Mouse (Mus musculus): ENCODE measurements at regions not wholly inside any gene's neighbourhood (a gene's known extent, or its start where the extent isn't known, plus 50 kb on each side); places are given as distances from the start of the nearest gene placed in this dataset.

GRCm38 (mm10) chr15:97462587-97462986, 215.5 kb upstream of the Amigo2 start:
- H3K4me1 ChIP-seq (replicated peaks; ENCODE audit: control insufficient read depth, insufficient read depth, low read length): no peaks in the 10 kb centered on the region
- no peak for DNase-seq (ENCODE audit: low spot score)
- no peak overlapping the region for H3K4me2 ChIP-seq (replicated peaks; ENCODE audit: low read depth, low read length)
- no peaks in the 10 kb centered on the region for H3K9me3 ChIP-seq (ENCODE audit: control insufficient read depth, low read length)
- H3K4me3 ChIP-seq (ENCODE audit: low read depth, low read length): no peak overlapping the region
- WGBS: 89% methylated on average over 2 of the region's 2 CpGs
- H3K36me3 ChIP-seq (ENCODE audit: control insufficient read depth, insufficient read depth, low read length): no peaks in the 10 kb centered on the region
- no peak overlapping the region for H3K9ac ChIP-seq (ENCODE audit: low read depth, low read length)
- ATAC-seq (ENCODE audit: low FRiP score): no peak
- H3K27me3 ChIP-seq (ENCODE audit: control insufficient read depth, insufficient read depth, low read length): no peaks in the 10 kb centered on the region
- no peak overlapping the region for H3K27ac ChIP-seq (ENCODE audit: low read depth, low read length)

GRCm38 (mm10) chr15:97462006-97462405, 214.9 kb upstream of the Amigo2 start:
- Histone ChIP-seq H3K27me3 (ENCODE audit: control insufficient read depth, insufficient read depth, low read length) (no peaks in the 10 kb centered on the region), H3K9me3 (ENCODE audit: control insufficient read depth, low read length) (no peaks in the 10 kb centered on the region), H3K4me2 (replicated peaks; ENCODE audit: low read depth, low read length) (no peak overlapping the region), H3K4me3 (ENCODE audit: low read depth, low read length) (no peak overlapping the region), H3K27ac (ENCODE audit: low read depth, low read length) (no peak overlapping the region), H3K4me1 (replicated peaks; ENCODE audit: control insufficient read depth, insufficient read depth, low read length) (no peaks in the 10 kb centered on the region), H3K9ac (ENCODE audit: low read depth, low read length) (no peak overlapping the region), H3K36me3 (ENCODE audit: control insufficient read depth, insufficient read depth, low read length) (no peaks in the 10 kb centered on the region)
- no peak for ATAC-seq (ENCODE audit: low FRiP score)
- DNase-seq (ENCODE audit: low spot score): no peak
- WGBS: 93% methylated on average over 7 of the region's 7 CpGs

- H3K9me3 ChIP-seq (ENCODE audit: control insufficient read depth, low read length): no peaks in the 10 kb centered on the region
- ATAC-seq (ENCODE audit: low FRiP score) (no peak), DNase-seq (ENCODE audit: low spot score) (no peak)
- no peak overlapping the region for H3K4me2 ChIP-seq (replicated peaks; ENCODE audit: low read depth, low read length)
- no peaks in the 10 kb centered on the region for H3K4me1 ChIP-seq (replicated peaks; ENCODE audit: control insufficient read depth, insufficient read depth, low read length)
- H3K36me3 ChIP-seq (ENCODE audit: control insufficient read depth, insufficient read depth, low read length): no peaks in the 10 kb centered on the region
- H3K4me3 ChIP-seq (ENCODE audit: low read depth, low read length): no peak overlapping the region
- WGBS: 71% methylated on average over 7 of the region's 7 CpGs
- H3K9ac ChIP-seq (ENCODE audit: low read depth, low read length): no peak overlapping the region
- H3K27me3 ChIP-seq (ENCODE audit: control insufficient read depth, insufficient read depth, low read length): no peaks in the 10 kb centered on the region
- no peak overlapping the region for H3K27ac ChIP-seq (ENCODE audit: low read depth, low read length)
Measured at GRCm38 (mm10) chr15:97461060-97461459, 214.0 kb upstream of the Amigo2 start.

GRCm38 (mm10) chr15:97460360-97460719, 213.3 kb upstream of the Amigo2 start:
- WGBS: 91% methylated on average over 7 of the region's 7 CpGs
- Histone ChIP-seq H3K9ac (ENCODE audit: low read depth, low read length) (no peak overlapping the region), H3K27ac (ENCODE audit: low read depth, low read length) (no peak overlapping the region), H3K36me3 (ENCODE audit: control insufficient read depth, insufficient read depth, low read length) (no peaks in the 10 kb centered on the region), H3K4me2 (replicated peaks; ENCODE audit: low read depth, low read length) (no peak overlapping the region), H3K9me3 (ENCODE audit: control insufficient read depth, low read length) (no peaks in the 10 kb centered on the region), H3K4me1 (replicated peaks; ENCODE audit: control insufficient read depth, insufficient read depth, low read length) (no peaks in the 10 kb centered on the region), H3K27me3 (ENCODE audit: control insufficient read depth, insufficient read depth, low read length) (no peaks in the 10 kb centered on the region), H3K4me3 (ENCODE audit: low read depth, low read length) (no peak overlapping the region)
- DNase-seq (ENCODE audit: low spot score): no peak
- ATAC-seq (ENCODE audit: low FRiP score): no peak

GRCm38 (mm10) chr15:97459606-97460359, 212.7 kb upstream of the Amigo2 start:
- H3K36me3 ChIP-seq (ENCODE audit: control insufficient read depth, insufficient read depth, low read length): no peaks in the 10 kb centered on the region
- ATAC-seq (ENCODE audit: low FRiP score): no peak
- H3K9ac ChIP-seq (ENCODE audit: low read depth, low read length): no peak overlapping the region
- 92% methylated on average over 19 of the region's 19 CpGs for WGBS
- DNase-seq (ENCODE audit: low spot score): no peak
- H3K4me2 ChIP-seq (replicated peaks; ENCODE audit: low read depth, low read length): no peak overlapping the region
- no peaks in the 10 kb centered on the region for H3K9me3 ChIP-seq (ENCODE audit: control insufficient read depth, low read length)
- H3K4me3 ChIP-seq (ENCODE audit: low read depth, low read length): no peak overlapping the region
- H3K27ac ChIP-seq (ENCODE audit: low read depth, low read length): no peak overlapping the region
- H3K4me1 ChIP-seq (replicated peaks; ENCODE audit: control insufficient read depth, insufficient read depth, low read length): no peaks in the 10 kb centered on the region
- H3K27me3 ChIP-seq (ENCODE audit: control insufficient read depth, insufficient read depth, low read length): no peaks in the 10 kb centered on the region

- H3K27me3 ChIP-seq (ENCODE audit: control insufficient read depth, insufficient read depth, low read length): no peaks in the 10 kb centered on the region
- 64% methylated on average over 11 of the region's 11 CpGs for WGBS
- H3K9ac ChIP-seq (ENCODE audit: low read depth, low read length): no peak overlapping the region
- H3K9me3 ChIP-seq (ENCODE audit: control insufficient read depth, low read length): no peaks in the 10 kb centered on the region
- no peak overlapping the region for H3K27ac ChIP-seq (ENCODE audit: low read depth, low read length)
- no peak for DNase-seq (ENCODE audit: low spot score)
- no peak for ATAC-seq (ENCODE audit: low FRiP score)
- H3K4me1 ChIP-seq (replicated peaks; ENCODE audit: control insufficient read depth, insufficient read depth, low read length): no peaks in the 10 kb centered on the region
- H3K36me3 ChIP-seq (ENCODE audit: control insufficient read depth, insufficient read depth, low read length): no peaks in the 10 kb centered on the region
- H3K4me2 ChIP-seq (replicated peaks; ENCODE audit: low read depth, low read length): no peak overlapping the region
- H3K4me3 ChIP-seq (ENCODE audit: low read depth, low read length): no peak overlapping the region
Measured at GRCm38 (mm10) chr15:97458748-97459221, 211.7 kb upstream of the Amigo2 start.

GRCm38 (mm10) chr15:97458139-97458747, 211.2 kb upstream of the Amigo2 start:
- ATAC-seq (ENCODE audit: low FRiP score) (no peak), DNase-seq (ENCODE audit: low spot score) (no peak)
- Histone ChIP-seq H3K36me3 (ENCODE audit: control insufficient read depth, insufficient read depth, low read length) (no peaks in the 10 kb centered on the region), H3K27me3 (ENCODE audit: control insufficient read depth, insufficient read depth, low read length) (no peaks in the 10 kb centered on the region), H3K9me3 (ENCODE audit: control insufficient read depth, low read length) (no peaks in the 10 kb centered on the region), H3K27ac (ENCODE audit: low read depth, low read length) (no peak overlapping the region), H3K9ac (ENCODE audit: low read depth, low read length) (no peak overlapping the region), H3K4me2 (replicated peaks; ENCODE audit: low read depth, low read length) (no peak overlapping the region), H3K4me3 (ENCODE audit: low read depth, low read length) (no peak overlapping the region), H3K4me1 (replicated peaks; ENCODE audit: control insufficient read depth, insufficient read depth, low read length) (no peaks in the 10 kb centered on the region)
- WGBS: 43% methylated on average over 17 of the region's 17 CpGs

GRCm38 (mm10) chr15:97457468-97457867, 210.4 kb upstream of the Amigo2 start:
- no peak for ATAC-seq (ENCODE audit: low FRiP score)

GRCm38 (mm10) chr15:97456991-97457390, 209.9 kb upstream of the Amigo2 start:
- no peaks in the 10 kb centered on the region for H3K9me3 ChIP-seq (ENCODE audit: control insufficient read depth, low read length)
- no peaks in the 10 kb centered on the region for H3K27me3 ChIP-seq (ENCODE audit: control insufficient read depth, insufficient read depth, low read length)
- H3K4me1 ChIP-seq (replicated peaks; ENCODE audit: control insufficient read depth, insufficient read depth, low read length): no peaks in the 10 kb centered on the region
- no peak overlapping the region for H3K4me2 ChIP-seq (replicated peaks; ENCODE audit: low read depth, low read length)
- no peaks in the 10 kb centered on the region for H3K36me3 ChIP-seq (ENCODE audit: control insufficient read depth, insufficient read depth, low read length)
- H3K4me3 ChIP-seq (ENCODE audit: low read depth, low read length): no peak overlapping the region
- ATAC-seq (ENCODE audit: low FRiP score): no peak
- H3K9ac ChIP-seq (ENCODE audit: low read depth, low read length): no peak overlapping the region
- DNase-seq (ENCODE audit: low spot score): no peak
- H3K27ac ChIP-seq (ENCODE audit: low read depth, low read length): no peak overlapping the region
- WGBS: 93% methylated on average over 16 of the region's 16 CpGs

More at GRCm38 (mm10) chr15:97457468-97457867, 210.4 kb upstream of the Amigo2 start:
- no peak for DNase-seq (ENCODE audit: low spot score)
- Histone ChIP-seq H3K36me3 (ENCODE audit: control insufficient read depth, insufficient read depth, low read length) (no peaks in the 10 kb centered on the region), H3K4me3 (ENCODE audit: low read depth, low read length) (no peak overlapping the region), H3K27me3 (ENCODE audit: control insufficient read depth, insufficient read depth, low read length) (no peaks in the 10 kb centered on the region), H3K4me1 (replicated peaks; ENCODE audit: control insufficient read depth, insufficient read depth, low read length) (no peaks in the 10 kb centered on the region), H3K4me2 (replicated peaks; ENCODE audit: low read depth, low read length) (no peak overlapping the region), H3K9me3 (ENCODE audit: control insufficient read depth, low read length) (no peaks in the 10 kb centered on the region), H3K9ac (ENCODE audit: low read depth, low read length) (no peak overlapping the region), H3K27ac (ENCODE audit: low read depth, low read length) (no peak overlapping the region)
- 87% methylated on average over 8 of the region's 8 CpGs for WGBS
